Mouse (Mus musculus) liver, adult 2 months (tissue): ENCODE measurements around the gene Gls.

Source experiments
- CTCF ChIP-seq: fragments of 200-500 bp; IDR thresholded peaks from 2 replicates; pipeline ENCODE4 v1.5.1; 2011; ENCODE audit warnings: low read depth, low read length, control low read depth
- POLR2A ChIP-seq: fragments of 200-500 bp; IDR thresholded peaks from 2 replicates; pipeline ENCODE4 v1.6.1; 2011; ENCODE audit warnings: low read length, control low read depth; ENCODE audit not compliant: insufficient read depth; ENCODE audit errors: extremely low read depth

GRCm38 (mm10) chr1:52152369-52152768 is 80.7 kb downstream of the Gls start:
- TF ChIP-seq CTCF (no peak), POLR2A (no peak)
